Mouse (Mus musculus): Measurements from ENCODE around the gene Tgds. TPM values are rescaled to one million over a fixed set of nuclear protein-coding genes. Genes with fewer than 3 reads are reported as not detected.
"Not testable (repeated sequence)": the region's sequence is repeated elsewhere in the genome, so short reads cannot be mapped to it uniquely, and the experiment has no call there.

Tgds gene
- polyA plus RNA-seq, 1 experiment from 2014 or later = 38.7 TPM

GRCm38 (mm10) chr14:118168776-118169175, 36.2 kb upstream of the Tgds start:
- Histone ChIP-seq H3K4me2 (ENCODE audit: low read depth, severe bottlenecking) (no peak overlapping the region), H3K4me1 (ENCODE audit: control insufficient read depth, insufficient read depth, low read length) (no peaks in the 10 kb centered on the region), H3K9me3 (ENCODE audit: control insufficient read depth, low read length) (no peaks in the 10 kb centered on the region), H3K27ac (replicated peaks; ENCODE audit: low read depth, low read length) (no peak overlapping the region), H3K36me3 (ENCODE audit: control insufficient read depth, insufficient read depth, low read length) (0 out of 2 replicates have a peak, but pooled peaks cover 3% of the 10 kb centered on the region), H3K27me3 (ENCODE audit: control insufficient read depth, insufficient read depth, low read length) (no peaks in the 10 kb centered on the region), H3K4me3 (ENCODE audit: low read depth, low read length) (no peak overlapping the region), H3K9ac (ENCODE audit: low read length) (no peak overlapping the region)
- no peak for DNase-seq (ENCODE audit: low spot score)
- WGBS = 95% methylated on average over 4 of the region's 4 CpGs
- no peak for ATAC-seq (ENCODE audit: insufficient number of reproducible peaks, low FRiP score, low TSS enrichment, low read depth)

GRCm38 (mm10) chr14:118162640-118163039, 30.1 kb upstream of the Tgds start:
- H3K27ac ChIP-seq (replicated peaks; ENCODE audit: low read depth, low read length) = no peak overlapping the region
- no peak overlapping the region for H3K9ac ChIP-seq (ENCODE audit: low read length)
- H3K4me2 ChIP-seq (ENCODE audit: low read depth, severe bottlenecking) = no peak overlapping the region
- H3K4me1 ChIP-seq (ENCODE audit: control insufficient read depth, insufficient read depth, low read length) = no peaks in the 10 kb centered on the region
- H3K36me3 ChIP-seq (ENCODE audit: control insufficient read depth, insufficient read depth, low read length) = peaks cover 7% of the 10 kb centered on the region
- no peak overlapping the region for H3K4me3 ChIP-seq (ENCODE audit: low read depth, low read length)
- no peaks in the 10 kb centered on the region for H3K27me3 ChIP-seq (ENCODE audit: control insufficient read depth, insufficient read depth, low read length)
- no peak for ATAC-seq (ENCODE audit: insufficient number of reproducible peaks, low FRiP score, low TSS enrichment, low read depth)
- no peaks in the 10 kb centered on the region for H3K9me3 ChIP-seq (ENCODE audit: control insufficient read depth, low read length)
- 91% methylated on average over 14 of the region's 14 CpGs for WGBS
- DNase-seq (ENCODE audit: low spot score) = no peak

GRCm38 (mm10) chr14:118161751-118162150, 29.2 kb upstream of the Tgds start:
- Histone ChIP-seq H3K36me3 (ENCODE audit: control insufficient read depth, insufficient read depth, low read length) (peaks cover 7% of the 10 kb centered on the region), H3K27ac (replicated peaks; ENCODE audit: low read depth, low read length) (no peak overlapping the region), H3K9ac (ENCODE audit: low read length) (no peak overlapping the region), H3K27me3 (ENCODE audit: control insufficient read depth, insufficient read depth, low read length) (no peaks in the 10 kb centered on the region), H3K9me3 (ENCODE audit: control insufficient read depth, low read length) (no peaks in the 10 kb centered on the region), H3K4me3 (ENCODE audit: low read depth, low read length) (no peak overlapping the region), H3K4me2 (ENCODE audit: low read depth, severe bottlenecking) (no peak overlapping the region), H3K4me1 (ENCODE audit: control insufficient read depth, insufficient read depth, low read length) (no peaks in the 10 kb centered on the region)
- DNase-seq (ENCODE audit: low spot score) = no peak
- ATAC-seq (ENCODE audit: insufficient number of reproducible peaks, low FRiP score, low TSS enrichment, low read depth) = no peak
- WGBS = 89% methylated on average over 3 of the region's 3 CpGs

DNA sequence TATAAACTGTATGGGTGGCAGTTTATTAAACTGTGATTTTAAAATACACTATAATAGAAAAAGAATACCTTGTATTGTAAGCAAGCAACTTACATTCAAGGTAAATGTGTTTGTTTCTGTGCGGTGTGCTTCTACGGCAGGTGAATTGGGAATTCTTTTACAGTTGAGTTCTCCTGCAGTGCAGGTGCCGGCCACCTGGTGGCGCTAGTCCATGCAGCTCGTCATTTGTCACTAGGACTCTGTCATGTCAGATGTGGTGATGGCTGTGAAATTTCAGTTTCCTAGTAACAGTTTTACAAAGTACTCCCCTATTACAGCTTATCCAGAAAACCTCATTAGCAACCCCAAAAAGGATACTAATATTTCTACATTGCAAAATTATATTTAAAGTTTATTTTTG, 24.6 kb upstream of the Tgds start:
- H3K9ac ChIP-seq (ENCODE audit: low read length) = no peak overlapping the region
- 29% methylated on average over 5 of the region's 5 CpGs for WGBS
- DNase-seq (ENCODE audit: low spot score) = peak; percentile 72
- H3K27me3 ChIP-seq (ENCODE audit: control insufficient read depth, insufficient read depth, low read length) = no peaks in the 10 kb centered on the region
- peaks cover 9% of the 10 kb centered on the region for H3K36me3 ChIP-seq (ENCODE audit: control insufficient read depth, insufficient read depth, low read length)
- ATAC-seq (ENCODE audit: insufficient number of reproducible peaks, low FRiP score, low TSS enrichment, low read depth) = no peak
- H3K4me3 ChIP-seq (ENCODE audit: low read depth, low read length) = no peak overlapping the region
- H3K4me1 ChIP-seq (ENCODE audit: control insufficient read depth, insufficient read depth, low read length) = no peaks in the 10 kb centered on the region
- no peak overlapping the region for H3K27ac ChIP-seq (replicated peaks; ENCODE audit: low read depth, low read length)
- no peak overlapping the region for H3K4me2 ChIP-seq (ENCODE audit: low read depth, severe bottlenecking)
- H3K9me3 ChIP-seq (ENCODE audit: control insufficient read depth, low read length) = no peaks in the 10 kb centered on the region

DNA sequence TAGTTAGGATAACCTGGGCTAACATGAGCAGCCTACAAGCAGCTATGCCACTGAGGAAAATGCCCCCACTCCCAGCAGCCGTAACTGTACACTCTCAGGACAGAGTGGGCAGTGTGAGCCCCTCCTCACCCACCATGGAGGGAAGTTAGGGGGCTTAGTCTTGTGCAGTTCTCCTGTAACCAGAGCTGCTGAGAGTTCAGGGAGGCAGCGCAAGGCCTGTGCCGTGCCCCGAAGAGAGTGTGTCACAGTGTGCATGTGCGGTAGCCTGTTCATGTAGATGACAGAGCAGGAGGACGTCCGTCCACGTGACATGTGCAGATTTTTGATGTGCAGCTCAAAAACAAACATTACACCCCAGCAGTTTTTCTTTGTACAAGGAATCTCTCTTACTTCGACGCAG, 24.2 kb upstream of the Tgds start:
- H3K36me3 ChIP-seq (ENCODE audit: control insufficient read depth, insufficient read depth, low read length) = peaks cover 9% of the 10 kb centered on the region
- H3K4me2 ChIP-seq (ENCODE audit: low read depth, severe bottlenecking) = no peak overlapping the region
- no peak overlapping the region for H3K4me3 ChIP-seq (ENCODE audit: low read depth, low read length)
- DNase-seq (ENCODE audit: low spot score) = no peak
- 90% methylated on average over 10 of the region's 10 CpGs for WGBS
- no peaks in the 10 kb centered on the region for H3K4me1 ChIP-seq (ENCODE audit: control insufficient read depth, insufficient read depth, low read length)
- no peak; the same call in 1 of the 2 replicates for ATAC-seq (ENCODE audit: insufficient number of reproducible peaks, low FRiP score, low TSS enrichment, low read depth)
- H3K27me3 ChIP-seq (ENCODE audit: control insufficient read depth, insufficient read depth, low read length) = no peaks in the 10 kb centered on the region
- no peak overlapping the region for H3K27ac ChIP-seq (replicated peaks; ENCODE audit: low read depth, low read length)
- H3K9ac ChIP-seq (ENCODE audit: low read length) = no peak overlapping the region
- no peaks in the 10 kb centered on the region for H3K9me3 ChIP-seq (ENCODE audit: control insufficient read depth, low read length)

GRCm38 (mm10) chr14:118156056-118156455, 23.5 kb upstream of the Tgds start:
- not testable (repeated sequence) for DNase-seq (ENCODE audit: low spot score); H3K4me3 ChIP-seq (ENCODE audit: low read depth, low read length); ATAC-seq (ENCODE audit: insufficient number of reproducible peaks, low FRiP score, low TSS enrichment, low read depth); H3K4me1 ChIP-seq (ENCODE audit: control insufficient read depth, insufficient read depth, low read length); H3K9me3 ChIP-seq (ENCODE audit: control insufficient read depth, low read length); H3K9ac ChIP-seq (ENCODE audit: low read length); H3K36me3 ChIP-seq (ENCODE audit: control insufficient read depth, insufficient read depth, low read length); H3K27me3 ChIP-seq (ENCODE audit: control insufficient read depth, insufficient read depth, low read length); H3K4me2 ChIP-seq (ENCODE audit: low read depth, severe bottlenecking); H3K27ac ChIP-seq (replicated peaks; ENCODE audit: low read depth, low read length)
- 96% methylated on average over 15 of the region's 16 CpGs for WGBS

GRCm38 (mm10) chr14:118152294-118152651, 19.7 kb upstream of the Tgds start:
- no peaks in the 10 kb centered on the region for H3K4me1 ChIP-seq (ENCODE audit: control insufficient read depth, insufficient read depth, low read length)
- ATAC-seq (ENCODE audit: insufficient number of reproducible peaks, low FRiP score, low TSS enrichment, low read depth) (no peak), DNase-seq (ENCODE audit: low spot score) (no peak)
- WGBS = 92% methylated on average over 8 of the region's 8 CpGs
- H3K27me3 ChIP-seq (ENCODE audit: control insufficient read depth, insufficient read depth, low read length) = no peaks in the 10 kb centered on the region
- no peak overlapping the region for H3K27ac ChIP-seq (replicated peaks; ENCODE audit: low read depth, low read length)
- H3K36me3 ChIP-seq (ENCODE audit: control insufficient read depth, insufficient read depth, low read length) = peaks cover 5% of the 10 kb centered on the region; the same call in 1 of the 2 replicates
- H3K9me3 ChIP-seq (ENCODE audit: control insufficient read depth, low read length) = no peaks in the 10 kb centered on the region
- no peak overlapping the region for H3K4me3 ChIP-seq (ENCODE audit: low read depth, low read length)
- no peak overlapping the region for H3K4me2 ChIP-seq (ENCODE audit: low read depth, severe bottlenecking)
- no peak overlapping the region for H3K9ac ChIP-seq (ENCODE audit: low read length)

DNA sequence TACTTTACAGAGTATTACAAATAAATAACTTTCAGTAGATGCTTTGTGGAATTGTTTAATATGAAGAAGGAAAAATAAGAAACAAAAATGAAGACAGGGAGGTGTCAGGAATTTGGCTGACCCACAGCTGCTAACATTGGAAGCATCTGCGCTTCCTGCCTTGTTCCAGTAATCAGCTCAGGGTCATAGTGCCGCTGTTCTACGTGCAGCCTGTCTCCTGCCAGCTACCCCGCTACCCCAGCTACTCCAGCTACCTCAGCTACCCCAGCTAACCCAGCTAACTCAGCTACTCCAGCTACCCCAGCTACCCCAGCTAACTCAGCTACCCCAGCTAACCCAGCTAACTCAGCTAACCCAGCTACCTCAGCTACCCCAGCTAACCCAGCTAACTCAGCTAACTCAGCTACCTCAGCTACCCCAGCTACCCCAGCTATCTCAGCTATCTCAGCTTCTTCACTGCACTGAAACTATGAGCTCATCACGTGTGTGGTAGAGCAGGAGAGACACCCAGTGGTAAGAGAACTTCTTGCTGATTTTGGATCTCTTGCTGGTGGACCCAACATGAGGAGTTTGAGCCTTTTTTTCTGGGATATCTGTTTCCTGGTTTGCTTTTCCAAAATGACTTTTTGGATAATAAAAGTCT, 19.2 kb upstream of the Tgds start:
- H3K9ac ChIP-seq (ENCODE audit: low read length) = no peak overlapping the region
- DNase-seq (ENCODE audit: low spot score) = no peak
- WGBS = 87% methylated on average over 5 of the region's 5 CpGs
- H3K4me3 ChIP-seq (ENCODE audit: low read depth, low read length) = no peak overlapping the region
- no peaks in the 10 kb centered on the region for H3K27me3 ChIP-seq (ENCODE audit: control insufficient read depth, insufficient read depth, low read length)
- H3K4me2 ChIP-seq (ENCODE audit: low read depth, severe bottlenecking) = no peak overlapping the region
- H3K27ac ChIP-seq (replicated peaks; ENCODE audit: low read depth, low read length) = no peak overlapping the region
- H3K4me1 ChIP-seq (ENCODE audit: control insufficient read depth, insufficient read depth, low read length) = no peaks in the 10 kb centered on the region
- no peak for ATAC-seq (ENCODE audit: insufficient number of reproducible peaks, low FRiP score, low TSS enrichment, low read depth)
- no peaks in the 10 kb centered on the region for H3K9me3 ChIP-seq (ENCODE audit: control insufficient read depth, low read length)
- peaks cover 5% of the 10 kb centered on the region; the same call in 1 of the 2 replicates for H3K36me3 ChIP-seq (ENCODE audit: control insufficient read depth, insufficient read depth, low read length)

Data from limb, embryonic 11.5 days (tissue).